Mouse (Mus musculus) embryonic fibroblast, embryonic 13.5 days (primary cell): ENCODE results near the gene Rufy3.

Source experiments
- CTCF ChIP-seq: IDR thresholded peaks from 2 replicates; pipeline ENCODE4 v1.5.1; 2011; ENCODE audit warnings: mild to moderate bottlenecking, control low read depth, low read length, moderate library complexity, borderline replicate concordance; ENCODE audit not compliant: insufficient read depth
- POLR2A ChIP-seq: IDR thresholded peaks from 2 replicates; pipeline ENCODE4 v1.6.1; 2011; ENCODE audit warnings: low read depth, mild to moderate bottlenecking, control low read depth, low read length, moderate library complexity

DNA sequence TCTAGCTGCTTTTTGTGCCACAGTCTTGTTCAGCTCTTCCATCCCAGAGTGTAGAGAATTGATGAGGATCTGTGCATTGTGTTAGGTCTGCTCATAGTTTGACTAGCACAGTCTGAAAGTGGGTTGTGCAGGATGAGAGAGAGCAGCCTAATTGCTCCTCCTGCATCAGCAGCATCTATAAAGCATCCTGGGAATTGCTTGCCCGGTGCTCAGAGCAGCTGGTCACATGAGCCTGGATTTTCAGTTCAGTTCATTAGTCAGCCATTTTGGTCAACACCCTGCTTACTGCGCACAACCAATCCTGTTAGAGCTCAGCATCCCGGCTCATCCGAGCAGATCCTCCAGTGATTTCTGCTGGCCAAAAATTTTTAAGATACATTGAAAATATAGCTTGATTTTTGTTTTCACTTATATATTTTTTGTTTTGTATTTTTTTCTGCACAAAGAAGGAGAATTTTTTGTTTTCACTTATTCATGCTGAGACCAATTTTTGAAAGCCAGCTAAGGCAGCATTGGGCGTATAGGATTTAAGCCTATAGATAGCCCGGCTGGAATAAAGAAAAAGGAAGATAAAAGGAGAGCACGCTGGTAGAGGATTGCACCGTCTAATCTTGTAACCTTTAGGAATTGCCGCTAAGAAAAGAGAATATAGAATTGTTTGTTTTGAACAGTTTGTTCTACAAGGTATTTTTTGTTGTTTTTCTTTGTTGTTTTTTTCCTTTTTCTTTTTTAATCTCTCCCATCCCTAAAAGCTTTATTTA is 18.6 kb downstream of the Rufy3 start:
- TF ChIP-seq CTCF (no peak), POLR2A (no peak)
